Mouse (Mus musculus): Measurements from ENCODE around the gene Neu3. TPM values are rescaled to one million over a fixed set of nuclear protein-coding genes. Genes with fewer than 3 reads are reported as not detected.

Gene Neu3
- polyA plus RNA-seq, 1 experiment from 2014 or later: 1.9 TPM

DNA sequence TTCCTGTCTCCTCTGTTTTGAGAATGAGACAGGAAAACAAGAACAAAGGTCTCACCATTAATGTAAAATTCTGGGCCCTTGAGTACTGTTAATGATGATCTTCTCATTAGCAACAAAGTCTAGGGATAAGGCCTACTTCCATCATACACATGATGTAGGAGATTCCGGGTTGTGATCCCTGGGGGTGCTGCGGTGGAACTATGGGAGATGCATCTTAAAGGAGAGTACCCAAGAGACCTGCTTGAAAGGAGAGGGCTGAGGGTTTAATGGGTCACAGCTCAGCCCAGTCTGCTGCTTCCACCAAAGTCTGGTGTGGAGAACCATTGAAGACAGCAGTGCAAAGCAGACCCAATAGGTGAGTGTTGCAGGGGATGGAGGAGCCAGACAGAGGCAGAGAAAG lies 65.0 kb downstream of the Neu3 start, which contains the start of gene Olfr521:
Gene Olfr521 (plus strand): TSS at position 301 of the 400 bp plus-strand sequence.
- Histone ChIP-seq H3K9me3 (peaks cover 23% of the 10 kb centered on the region), H3K27ac (no peak within 1 kb of the TSS), H3K27me3 (ENCODE audit: insufficient read depth, poor library complexity, severe bottlenecking) (no peaks in the 10 kb centered on the region), H3K36me3 (no peaks in the 10 kb centered on the region), H3K4me1 (replicated peaks) (no peaks in the 10 kb centered on the region), H3K4me3 (no peak within 1 kb of the TSS)
- 93% methylated on average over 2 of the region's 2 CpGs for WGBS
- no peak for DNase-seq (ENCODE audit: low spot score)

Other genes starting within 250 kb of the Neu3 start
- gene Tpbgl, start 201.3 kb downstream of the Neu3 start, polyA plus RNA-seq (2016; fragmentation: Nextera tagmentation; extraction: Ambion mirVana): 0.59 and 0.81 TPM in 2 replicates
- gene Slco2b1, start 117.1 kb downstream of the Neu3 start, polyA plus RNA-seq (2016; fragmentation: Nextera tagmentation; extraction: Ambion mirVana): 2.3 and 3.5 TPM in 2 replicates
- not detected in 2 replicates for gene Olfr520, start 98.1 kb downstream of the Neu3 start, polyA plus RNA-seq (2016; fragmentation: Nextera tagmentation; extraction: Ambion mirVana)
- not detected in 2 replicates for gene Olfr521, start 64.9 kb downstream of the Neu3 start, polyA plus RNA-seq (2016; fragmentation: Nextera tagmentation; extraction: Ambion mirVana)
- gene Xrra1, start 30.7 kb upstream of the Neu3 start, polyA plus RNA-seq (2016; fragmentation: Nextera tagmentation; extraction: Ambion mirVana): 0.46 and 0.68 TPM in 2 replicates
- 352 and 393 TPM in 2 replicates for gene Spcs2, start 35.0 kb upstream of the Neu3 start, polyA plus RNA-seq (2016; fragmentation: Nextera tagmentation; extraction: Ambion mirVana)
- gene Rnf169, start 152.0 kb upstream of the Neu3 start, polyA plus RNA-seq (2016; fragmentation: Nextera tagmentation; extraction: Ambion mirVana): 4.7 and 5.9 TPM in 2 replicates
- 0.37 and 0.56 TPM in 2 replicates for gene Chrdl2, start 177.8 kb upstream of the Neu3 start, polyA plus RNA-seq (2016; fragmentation: Nextera tagmentation; extraction: Ambion mirVana)